Mouse (Mus musculus): ENCODE measurements around the gene Nfkbil1.

Nfkbil1 gene

GRCm38 (mm10) chr17:35204494-35205379, 30.9 kb downstream of the Nfkbil1 start, which contains the start of gene Lta:
Gene Lta, minus strand, starts transcription at chr17:35205351.
- no peak for DNase-seq (ENCODE audit: extremely low read depth, low read depth)

GRCm38 (mm10) chr17:35202442-35202841, 33.1 kb downstream of the Nfkbil1 start:
- no peak for DNase-seq (ENCODE audit: extremely low read depth, low read depth)

- DNase-seq (ENCODE audit: extremely low read depth, low read depth), result no peak
These were observed 33.8 kb downstream of the Nfkbil1 start, which contains the start of gene Tnf for GRCm38 (mm10) chr17:35201787-35202186. Gene Tnf, minus strand, starts transcription at chr17:35202007.

- DNase-seq (ENCODE audit: extremely low read depth, low read depth), result no peak
These were observed 34.5 kb downstream of the Nfkbil1 start for GRCm38 (mm10) chr17:35201128-35201527.

- no peak for DNase-seq (ENCODE audit: extremely low read depth, low read depth)
These were observed 35.2 kb downstream of the Nfkbil1 start for GRCm38 (mm10) chr17:35200398-35200797.

GRCm38 (mm10) chr17:35198946-35199345, 36.6 kb downstream of the Nfkbil1 start:
- no peak for DNase-seq (ENCODE audit: extremely low read depth, low read depth)

- no peak for DNase-seq (ENCODE audit: extremely low read depth, low read depth)
These were observed 37.6 kb downstream of the Nfkbil1 start for GRCm38 (mm10) chr17:35198029-35198428.

GRCm38 (mm10) chr17:35197126-35197525, 38.5 kb downstream of the Nfkbil1 start:
- DNase-seq (ENCODE audit: extremely low read depth, low read depth), result no peak

GRCm38 (mm10) chr17:35196321-35196641, 39.3 kb downstream of the Nfkbil1 start:
- no peak for DNase-seq (ENCODE audit: extremely low read depth, low read depth)

GRCm38 (mm10) chr17:35195631-35196320, 39.8 kb downstream of the Nfkbil1 start:
- no peak for DNase-seq (ENCODE audit: extremely low read depth, low read depth)

- DNase-seq (ENCODE audit: extremely low read depth, low read depth), result no peak
These were observed 40.6 kb downstream of the Nfkbil1 start for GRCm38 (mm10) chr17:35194844-35195630.

- no peak for DNase-seq (ENCODE audit: extremely low read depth, low read depth)
These were observed 41.4 kb downstream of the Nfkbil1 start, which contains the start of gene Ltb for GRCm38 (mm10) chr17:35193881-35194843. Gene Ltb, plus strand, starts transcription at chr17:35194439.

- DNase-seq (ENCODE audit: extremely low read depth, low read depth), result no peak
These were observed 42.7 kb downstream of the Nfkbil1 start for GRCm38 (mm10) chr17:35192924-35193323.

GRCm38 (mm10) chr17:35191723-35192122, 43.9 kb downstream of the Nfkbil1 start:
- DNase-seq (ENCODE audit: extremely low read depth, low read depth), result no peak

GRCm38 (mm10) chr17:35190096-35190495, 45.5 kb downstream of the Nfkbil1 start:
- no peak for DNase-seq (ENCODE audit: extremely low read depth, low read depth)

- peak; percentile 61 for DNase-seq (ENCODE audit: extremely low read depth, low read depth)
These were observed 46.4 kb downstream of the Nfkbil1 start for GRCm38 (mm10) chr17:35189186-35189585.

- no peak for DNase-seq (ENCODE audit: extremely low read depth, low read depth)
These were observed 47.5 kb downstream of the Nfkbil1 start, which contains the start of gene Lst1 for GRCm38 (mm10) chr17:35187959-35188610. Gene Lst1, minus strand, starts transcription at chr17:35188439.

- no peak for DNase-seq (ENCODE audit: extremely low read depth, low read depth)
These were observed 48.2 kb downstream of the Nfkbil1 start for GRCm38 (mm10) chr17:35187345-35187744.

- no peak for DNase-seq (ENCODE audit: extremely low read depth, low read depth)
These were observed 48.9 kb downstream of the Nfkbil1 start for GRCm38 (mm10) chr17:35186681-35187080.
